Mouse (Mus musculus) thymus, postnatal 14 days (tissue): ENCODE data around the gene Pus1.

Source experiments
- DNase-seq: peaks from one replicate; pipeline ENCODE4 v3.0.0; 2021

Pus1 gene

DNA sequence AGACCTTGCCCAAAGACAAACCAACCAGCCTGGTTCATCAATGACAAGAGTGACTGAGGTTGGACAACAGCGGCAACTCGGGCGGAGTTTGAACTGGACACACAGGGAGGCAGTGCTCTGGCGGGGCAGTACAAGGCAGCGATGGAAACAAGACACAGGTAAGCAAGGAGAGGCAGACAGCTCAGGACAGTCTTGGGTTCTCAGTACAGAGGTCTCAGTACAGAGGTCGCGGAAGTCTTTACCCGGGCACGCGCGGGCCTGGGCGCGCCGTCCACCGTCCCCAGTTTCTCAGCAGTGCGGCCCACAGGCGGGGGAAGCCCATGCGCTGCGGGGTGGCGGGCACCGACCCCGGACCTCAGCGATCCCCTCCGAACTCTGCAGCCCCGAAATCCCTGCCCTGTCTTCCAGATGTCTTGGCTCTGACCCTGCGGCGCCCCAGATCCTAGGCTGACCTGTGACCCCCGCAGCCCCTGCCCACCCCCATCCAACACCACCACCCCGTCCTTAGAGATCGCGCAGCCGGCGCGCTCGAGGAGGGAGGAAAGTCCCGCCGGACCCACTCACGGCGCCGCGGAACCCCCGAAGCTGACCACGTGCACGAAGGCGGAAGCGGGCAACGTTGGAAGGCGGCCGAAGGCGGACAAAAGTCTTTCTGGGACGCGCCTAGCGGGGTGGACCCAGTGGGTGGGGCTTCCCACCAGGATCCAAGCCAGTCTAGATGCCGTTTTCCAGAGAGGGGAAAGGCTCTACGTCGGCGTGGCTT, at the start of gene Pus1:
Pus1 (minus strand) TSS at position 662 of the 763 bp plus-strand sequence.
- DNase-seq = peak; percentile 87

DNA sequence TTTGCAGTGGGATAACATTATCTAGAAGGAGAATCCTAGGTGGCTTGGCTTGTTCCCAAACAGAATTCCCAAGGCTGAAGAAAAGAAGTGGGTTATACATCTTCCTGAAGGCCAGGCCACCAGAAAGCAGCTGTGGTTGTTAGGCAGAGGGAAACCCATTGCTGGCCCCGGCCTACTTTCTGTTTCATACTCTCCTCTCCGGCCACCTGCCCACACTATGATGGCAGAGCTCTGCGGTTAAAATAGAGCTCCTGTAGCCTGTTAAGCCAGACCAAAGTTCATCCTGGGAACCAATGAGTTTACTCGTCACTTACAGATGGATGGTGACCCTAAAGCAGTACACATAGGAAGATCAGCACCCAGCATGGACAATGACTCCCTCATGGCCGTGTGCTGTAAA, 47.1 kb upstream of the Pus1 start:
- DNase-seq = no peak

DNA sequence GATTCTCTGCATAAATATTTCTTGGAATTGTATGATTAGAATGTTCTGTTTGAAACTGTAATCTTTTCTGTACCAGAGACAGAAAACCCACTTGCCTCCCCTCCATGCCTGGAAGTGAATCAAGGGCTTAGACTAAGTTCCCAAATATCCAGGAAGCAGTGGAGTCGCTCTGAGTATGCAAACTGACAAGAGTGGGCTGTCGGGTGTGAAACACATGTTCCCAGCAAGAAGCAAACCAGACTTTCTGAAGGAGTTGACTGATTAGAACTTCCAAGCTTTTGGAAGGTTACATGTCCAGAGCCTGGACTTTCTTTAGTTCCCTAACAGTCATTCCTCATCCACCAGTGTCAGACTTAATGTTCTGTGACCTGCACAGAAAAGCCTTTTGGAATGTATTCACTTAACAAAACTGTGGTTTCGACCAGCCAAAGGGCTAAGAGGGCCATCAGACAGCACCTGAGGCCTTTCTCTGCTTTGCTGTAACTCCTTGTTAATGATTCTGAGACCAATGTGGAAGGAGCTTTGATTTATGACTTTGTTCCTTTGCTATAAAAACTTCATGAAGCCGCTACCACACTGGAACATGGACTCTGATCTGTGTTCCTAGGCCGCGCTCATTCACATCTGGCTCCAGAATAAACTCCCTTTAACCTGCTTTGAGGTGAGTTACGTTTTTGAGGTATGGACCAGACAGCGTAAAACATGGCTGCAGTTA, 46.5 kb upstream of the Pus1 start:
- DNase-seq = no peak

DNA sequence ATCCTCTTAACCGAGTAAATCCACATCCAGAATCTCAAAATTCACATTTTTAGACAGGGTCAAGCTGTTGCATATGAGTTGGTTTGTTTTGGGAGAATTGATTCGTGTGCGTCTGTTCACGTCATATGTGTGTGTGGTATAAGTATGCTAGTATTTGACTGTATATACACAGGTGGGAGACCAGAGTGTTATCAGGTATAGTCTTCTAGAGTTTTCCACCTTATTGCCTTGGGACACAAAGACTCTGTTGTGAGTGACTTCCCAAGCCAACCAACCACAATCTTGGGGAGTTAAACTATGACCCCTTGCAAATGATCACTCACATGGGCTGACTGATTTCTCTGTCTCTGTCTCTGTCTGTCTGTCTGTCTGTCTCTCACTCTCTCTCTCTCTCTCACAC, 44.0 kb upstream of the Pus1 start:
- no peak for DNase-seq

DNA sequence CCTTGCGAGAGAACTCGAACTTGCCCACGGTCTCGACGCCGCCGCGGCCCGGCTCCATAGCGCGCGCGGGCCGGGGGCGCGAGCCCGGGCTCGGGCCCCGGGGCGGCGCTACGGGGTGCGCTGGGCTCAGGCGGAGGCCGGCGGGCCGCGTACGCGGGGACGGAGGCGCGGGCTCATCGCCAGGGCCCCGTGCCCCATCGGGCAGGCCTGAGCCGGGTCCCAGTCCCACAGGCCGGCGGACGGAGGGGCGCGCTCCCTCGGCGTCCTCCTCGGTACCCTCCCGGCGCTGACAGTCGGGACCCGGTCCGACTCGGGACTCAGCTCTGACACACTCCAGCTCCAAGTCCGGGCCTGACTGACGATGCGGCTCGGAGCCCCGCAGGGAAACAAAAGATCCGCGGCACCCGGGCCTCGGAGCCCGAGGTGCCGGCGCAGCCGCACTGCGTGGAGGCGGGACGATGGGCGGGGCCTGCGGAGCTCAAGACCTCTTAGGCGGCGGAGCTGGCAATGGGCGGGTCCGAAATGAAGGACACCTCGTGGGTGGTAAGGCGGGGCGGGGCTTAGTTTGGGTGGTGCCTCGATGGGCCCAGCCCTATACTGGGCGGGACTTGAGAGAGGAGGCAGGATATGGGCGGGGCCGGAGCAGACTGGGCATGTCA, 29.3 kb upstream of the Pus1 start, which contains the start of gene Ulk1:
Ulk1 (minus strand) TSS at position 431 of the 659 bp plus-strand sequence.
- peak; percentile 100 for DNase-seq

DNA sequence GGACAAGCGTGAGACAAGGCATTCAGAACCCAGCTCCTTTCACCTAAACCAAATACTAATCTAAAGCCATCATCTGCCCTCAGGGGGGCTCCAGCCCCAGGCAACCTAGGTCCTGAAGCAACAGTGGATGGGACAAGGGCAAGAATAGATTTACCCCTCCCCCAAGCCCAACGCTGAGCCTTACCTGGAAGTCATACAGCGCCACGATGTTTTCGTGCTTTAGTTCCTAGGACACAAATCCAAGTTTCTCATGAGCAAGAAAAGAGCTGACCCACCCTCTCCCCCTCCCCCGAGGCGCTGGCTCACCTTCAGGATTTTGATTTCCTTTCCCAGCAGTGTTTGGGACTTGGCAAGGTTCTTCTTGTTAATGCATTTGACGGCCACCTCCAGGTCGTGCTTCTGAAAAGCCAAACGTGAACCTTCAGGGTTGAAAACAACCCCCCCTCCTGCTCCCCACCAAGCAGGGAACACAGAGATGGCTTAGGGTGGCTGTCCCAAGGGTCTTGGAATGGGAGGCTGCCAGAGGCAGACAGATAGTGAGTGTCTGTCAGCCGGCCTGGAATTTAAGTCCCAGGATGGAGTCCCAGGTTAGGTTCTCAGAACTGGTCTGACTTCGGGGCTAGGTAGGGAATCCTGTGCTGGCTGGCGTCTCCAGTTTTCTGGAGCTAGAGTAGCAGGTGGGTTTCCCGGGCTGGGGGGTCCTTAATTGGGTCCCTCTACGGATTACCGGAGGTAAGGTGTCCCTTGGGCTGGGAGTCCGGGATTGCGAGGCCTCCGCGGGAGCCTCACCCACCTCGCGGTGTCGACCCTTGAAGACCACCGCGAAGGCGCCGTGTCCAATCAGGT, 28.6 kb upstream of the Pus1 start:
- DNase-seq = peak; percentile 48

DNA sequence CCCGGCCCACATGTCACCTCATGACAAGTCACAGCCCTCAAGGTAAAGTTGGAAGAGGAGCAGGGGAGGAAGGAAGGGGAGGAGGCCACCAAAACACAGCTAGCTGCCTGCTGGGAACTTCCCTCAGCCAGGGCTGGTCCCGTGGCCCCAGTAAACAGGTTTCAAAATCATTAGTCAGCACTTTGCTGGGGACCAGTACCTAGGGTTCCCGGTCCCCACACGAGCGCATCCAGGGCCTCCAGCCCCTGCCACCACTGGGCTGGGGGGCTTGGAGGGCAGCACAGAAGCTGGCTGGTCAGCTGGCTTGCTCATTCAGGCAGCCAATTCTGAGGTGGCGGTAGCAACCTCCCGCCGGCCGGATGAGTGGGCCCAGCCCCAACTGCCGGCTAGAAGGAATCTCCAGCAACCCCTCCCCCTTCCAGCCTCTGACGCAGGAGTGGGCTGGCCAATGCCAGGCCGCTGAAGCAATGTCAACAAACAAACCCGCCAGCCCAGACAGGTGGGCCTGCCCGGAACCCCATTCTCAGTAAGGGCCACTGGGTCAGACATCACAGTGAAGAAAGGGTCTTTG, 27.7 kb upstream of the Pus1 start:
- peak; percentile 71 for DNase-seq

DNA sequence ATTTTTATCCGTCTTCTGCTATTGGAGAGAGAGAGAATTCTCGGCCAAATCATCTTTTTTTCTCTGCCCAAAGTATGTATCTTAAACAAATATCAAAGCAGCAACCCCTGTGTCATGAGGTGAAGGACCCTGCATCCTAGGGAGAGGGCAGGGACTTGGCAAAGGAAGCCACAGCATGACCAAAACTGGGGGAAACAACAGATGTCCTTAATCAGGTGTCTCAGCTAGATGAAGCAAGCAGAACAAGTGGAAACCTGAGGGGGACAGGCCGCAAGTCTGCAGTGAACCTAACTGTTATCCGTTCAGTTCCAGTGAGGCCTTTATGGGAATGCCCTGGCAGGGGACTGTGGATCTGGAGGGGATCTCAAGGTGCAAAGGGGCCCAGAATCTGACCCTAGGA, 27.0 kb upstream of the Pus1 start:
- no peak for DNase-seq

DNA sequence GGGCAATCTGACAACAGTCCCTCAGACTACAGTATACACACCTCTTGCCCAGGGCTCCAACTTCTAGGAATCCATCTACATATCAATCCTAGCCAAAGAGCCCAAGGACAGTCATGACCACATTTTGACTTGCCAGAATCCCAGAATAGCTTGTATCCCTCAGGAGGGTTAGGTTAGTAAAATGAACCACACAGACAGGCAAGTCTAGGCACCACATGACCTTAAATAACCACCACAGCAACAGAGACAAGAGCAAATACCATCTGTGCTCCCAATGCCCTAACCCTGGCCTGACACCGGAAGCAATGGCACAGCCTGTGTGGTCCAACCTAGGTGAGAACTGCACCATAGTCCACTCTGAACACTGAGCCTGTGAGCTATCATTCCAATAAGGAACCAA, 26.2 kb upstream of the Pus1 start:
- DNase-seq = no peak

DNA sequence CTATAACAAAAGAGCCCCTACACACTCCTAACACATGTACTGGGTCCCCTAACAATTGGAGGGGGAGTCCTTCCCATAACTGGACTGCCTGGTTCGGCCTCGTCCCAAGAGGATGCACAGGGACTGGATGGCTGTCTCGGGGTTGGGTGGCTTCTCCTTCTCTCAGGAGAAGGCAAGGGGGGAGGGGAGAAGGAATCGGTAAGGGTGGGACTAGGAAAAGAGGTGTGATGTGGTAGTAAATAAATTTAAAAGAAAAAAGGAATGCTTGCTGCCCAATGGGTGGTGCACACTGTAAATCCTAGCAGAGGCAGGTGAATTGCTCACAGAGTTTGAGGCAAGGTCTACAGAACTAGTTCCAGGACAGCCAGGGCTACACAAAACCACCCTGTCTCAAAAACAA, 25.7 kb upstream of the Pus1 start:
- DNase-seq = no peak

DNA sequence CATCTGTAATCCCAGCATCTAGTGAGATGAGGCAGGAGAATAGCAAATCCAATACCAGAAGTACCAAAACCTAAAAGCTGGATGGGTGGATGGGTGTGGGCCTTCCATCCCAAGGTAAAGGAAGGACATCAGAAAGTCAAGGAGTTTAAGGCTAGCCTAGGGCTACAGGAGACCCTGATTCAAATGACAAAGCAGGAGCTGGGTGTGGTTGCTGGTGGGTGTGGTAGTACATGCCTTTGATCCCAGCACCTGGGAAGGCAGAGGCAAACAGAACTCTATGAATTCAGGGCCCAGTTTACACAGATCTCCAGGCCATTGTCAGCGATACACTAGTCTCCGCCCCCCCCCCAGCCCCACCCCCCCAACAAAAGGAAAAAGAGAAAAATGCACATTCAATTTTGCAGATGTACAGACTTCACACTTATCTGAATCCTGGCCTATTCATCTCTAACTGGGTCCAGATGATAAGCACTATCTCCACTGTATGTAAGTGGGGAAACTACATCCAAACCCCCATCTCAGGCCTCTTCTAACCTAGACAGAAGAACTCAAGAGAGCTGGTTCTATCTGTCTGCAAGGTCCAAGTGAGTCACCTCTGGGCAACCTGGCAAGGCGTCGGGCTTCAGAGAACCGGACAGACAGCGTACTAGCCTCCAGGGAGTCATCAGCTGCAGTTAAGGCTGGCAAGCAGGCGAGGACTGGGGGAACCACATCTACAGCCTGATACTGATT, 23.7 kb upstream of the Pus1 start:
- DNase-seq = no peak

DNA sequence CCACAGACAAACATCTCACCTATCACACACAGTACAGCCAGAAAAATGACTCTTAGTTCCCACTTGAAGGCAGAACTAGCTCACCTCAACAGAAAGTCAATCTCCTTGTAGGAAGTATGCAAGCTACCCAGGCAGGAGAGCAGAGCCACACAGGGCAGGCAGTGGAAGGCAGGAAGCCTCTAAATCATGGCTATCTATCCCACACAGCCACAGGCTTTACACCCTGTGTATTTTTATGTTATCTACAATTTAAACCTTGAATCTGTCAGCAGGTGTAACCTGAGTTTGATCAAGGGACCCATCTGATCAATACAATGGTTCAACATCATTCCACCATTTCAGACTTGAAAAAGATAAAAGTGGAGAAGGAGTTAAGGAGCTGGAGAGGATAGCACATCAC, 22.4 kb upstream of the Pus1 start:
- no peak for DNase-seq

DNA sequence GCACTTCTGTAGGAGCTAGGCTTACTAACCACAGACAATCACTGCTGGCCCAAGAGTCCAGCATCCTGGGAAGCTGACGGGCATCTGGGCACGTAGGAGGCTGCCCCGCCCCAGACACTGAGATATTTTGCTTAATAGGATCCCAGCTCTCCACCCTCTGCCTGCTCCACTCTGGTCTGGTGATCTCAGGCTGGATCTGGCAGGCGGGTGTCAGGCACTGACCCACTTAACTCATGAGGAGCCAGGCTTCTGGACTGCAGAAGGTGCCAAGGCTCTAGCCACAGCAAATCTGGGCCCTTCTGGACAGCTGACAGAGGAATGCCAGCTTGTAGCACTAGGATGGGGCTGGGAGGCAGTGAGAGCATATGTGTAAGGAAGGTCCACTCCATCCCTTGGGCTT, 21.7 kb upstream of the Pus1 start:
- DNase-seq = no peak

DNA sequence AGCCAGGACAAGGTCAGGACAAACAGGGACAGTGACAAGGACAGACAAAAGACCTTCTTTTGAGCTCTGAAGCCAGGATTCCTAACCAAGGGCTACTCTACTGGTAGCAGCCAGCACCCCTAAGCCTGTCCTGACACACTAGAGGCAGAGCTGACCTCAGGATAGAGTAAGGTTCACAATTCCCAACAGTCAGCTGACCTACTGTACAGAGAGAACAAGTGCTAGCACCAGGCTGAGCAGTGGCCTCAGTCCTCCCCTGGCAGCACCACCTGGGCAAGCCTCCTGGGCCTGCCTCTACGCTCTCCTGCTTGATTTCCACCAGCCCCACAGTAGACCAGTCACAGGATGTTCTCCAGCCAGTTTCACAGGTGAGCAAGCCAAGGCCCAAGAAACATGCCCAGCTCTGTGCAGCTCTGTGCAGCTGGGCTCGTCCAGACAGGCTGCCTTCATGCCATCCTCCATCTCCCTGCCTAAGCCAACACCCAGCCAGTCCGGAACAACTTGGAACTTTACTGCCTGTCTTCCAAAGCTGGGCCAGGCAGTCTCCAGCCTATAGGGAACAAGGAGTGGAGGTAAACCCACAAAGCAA, 20.7 kb upstream of the Pus1 start:
- no peak for DNase-seq

DNA sequence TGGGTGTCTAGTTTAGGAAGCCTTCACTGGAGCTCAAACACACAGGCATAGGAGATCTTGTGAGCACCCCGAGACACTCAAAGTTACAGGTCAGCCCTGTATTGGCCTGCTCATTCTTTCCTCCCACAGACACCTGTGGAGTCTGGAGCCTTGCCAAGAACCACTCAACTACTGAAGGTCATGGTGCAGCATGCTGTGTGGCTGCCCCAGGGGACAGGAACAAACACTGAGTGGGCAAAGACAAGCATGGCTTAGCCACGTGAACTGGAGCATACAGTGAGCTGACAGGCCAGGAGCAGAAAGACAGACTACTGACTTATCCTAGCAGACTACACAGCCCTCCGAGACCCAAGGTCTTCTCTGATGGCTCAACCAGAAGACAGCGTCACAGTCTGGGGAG, 17.2 kb upstream of the Pus1 start:
- DNase-seq = no peak

DNA sequence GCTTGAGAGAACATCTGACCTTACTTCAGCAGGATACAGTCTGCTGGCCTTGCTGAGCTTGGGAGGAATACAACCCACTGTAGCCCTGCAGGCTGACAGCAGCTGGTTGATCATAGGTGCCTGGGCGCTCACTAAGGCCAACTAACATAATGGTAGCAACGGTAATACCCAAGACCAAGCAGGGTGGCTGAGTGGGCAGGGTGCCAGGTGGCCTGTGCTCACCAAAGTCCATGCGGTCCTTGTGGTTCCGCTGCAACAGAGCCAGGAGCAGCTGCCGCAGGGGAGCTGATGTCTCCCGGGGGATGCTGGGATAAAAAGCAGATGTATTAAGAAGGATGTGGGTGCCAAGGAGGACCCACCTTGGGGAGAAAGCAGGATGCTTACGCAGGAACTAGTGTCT, 13.9 kb upstream of the Pus1 start:
- no peak for DNase-seq

DNA sequence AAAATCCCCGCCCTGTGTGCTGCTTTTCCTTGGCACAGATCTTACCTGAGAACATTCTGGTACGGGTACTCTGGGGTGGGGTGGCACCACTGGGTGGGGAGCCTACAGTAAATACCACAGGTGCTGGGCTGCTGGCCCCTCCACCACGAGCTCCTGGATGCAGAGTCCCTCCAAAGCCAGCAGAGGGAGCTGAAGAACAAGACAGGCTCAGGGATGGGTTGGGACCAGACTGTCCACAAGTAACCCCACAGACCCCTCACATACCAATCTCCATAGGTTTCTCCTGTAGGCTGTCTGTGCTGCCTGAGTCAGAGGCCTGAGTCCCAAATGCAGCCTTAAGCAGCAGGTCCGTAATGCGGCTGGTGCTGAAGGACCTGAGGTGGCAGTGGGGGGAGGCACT, 8.2 kb upstream of the Pus1 start:
- peak; percentile 58 for DNase-seq

DNA sequence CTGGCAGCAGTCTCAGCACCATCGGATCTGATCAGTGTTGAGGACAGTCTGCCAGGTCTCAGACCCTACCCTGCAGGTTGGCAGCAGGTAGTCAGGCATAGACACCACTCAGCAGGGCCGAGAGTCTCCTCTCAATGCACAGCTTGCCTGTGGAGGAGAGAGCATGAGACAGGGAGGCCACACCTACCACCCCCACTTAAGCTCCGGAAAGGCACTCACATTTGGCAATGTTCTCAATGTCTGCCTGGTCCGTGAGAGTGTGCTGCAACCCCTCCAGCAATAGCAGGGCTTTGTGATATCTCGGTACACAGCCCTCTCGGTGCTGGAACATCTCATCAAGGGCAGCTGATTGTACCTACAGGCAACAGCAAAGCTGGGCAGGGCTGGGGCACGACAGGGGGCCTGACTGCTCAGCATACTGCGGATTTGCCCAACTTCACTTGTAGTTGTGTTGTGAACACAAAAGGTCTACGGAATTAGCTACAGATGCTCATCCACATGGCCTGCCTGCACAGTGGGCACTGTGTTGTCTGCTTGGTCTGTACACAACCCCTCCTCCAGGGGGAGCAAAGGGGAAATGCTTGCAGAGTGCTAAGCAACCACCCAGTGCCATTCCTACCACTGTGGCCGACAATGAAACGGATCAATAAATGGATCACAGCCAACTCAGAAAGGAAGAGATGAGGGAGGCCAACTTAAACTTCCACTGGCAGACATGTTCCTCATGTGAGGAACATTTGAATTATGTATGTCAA, 5.8 kb upstream of the Pus1 start:
- DNase-seq = peak; percentile 23

DNA sequence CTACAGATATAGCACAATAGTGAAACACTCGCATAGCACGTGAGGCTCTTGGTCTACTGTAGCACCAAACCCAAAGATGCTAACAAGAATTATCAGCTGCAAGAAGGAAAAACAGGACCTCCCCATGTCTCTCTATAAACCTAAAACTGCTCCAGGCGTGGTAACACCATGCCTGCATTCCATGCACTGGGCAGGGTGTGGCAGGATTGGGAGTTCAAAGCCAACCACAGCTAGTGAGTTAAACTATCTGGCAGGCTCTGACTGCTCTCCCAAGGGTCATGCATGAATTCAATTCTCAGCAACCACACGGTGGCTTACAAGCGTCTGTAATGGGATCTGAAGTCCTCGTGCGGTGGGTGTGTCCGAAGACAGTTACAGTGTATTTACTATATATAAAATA, 2.7 kb upstream of the Pus1 start:
- DNase-seq = no peak

DNA sequence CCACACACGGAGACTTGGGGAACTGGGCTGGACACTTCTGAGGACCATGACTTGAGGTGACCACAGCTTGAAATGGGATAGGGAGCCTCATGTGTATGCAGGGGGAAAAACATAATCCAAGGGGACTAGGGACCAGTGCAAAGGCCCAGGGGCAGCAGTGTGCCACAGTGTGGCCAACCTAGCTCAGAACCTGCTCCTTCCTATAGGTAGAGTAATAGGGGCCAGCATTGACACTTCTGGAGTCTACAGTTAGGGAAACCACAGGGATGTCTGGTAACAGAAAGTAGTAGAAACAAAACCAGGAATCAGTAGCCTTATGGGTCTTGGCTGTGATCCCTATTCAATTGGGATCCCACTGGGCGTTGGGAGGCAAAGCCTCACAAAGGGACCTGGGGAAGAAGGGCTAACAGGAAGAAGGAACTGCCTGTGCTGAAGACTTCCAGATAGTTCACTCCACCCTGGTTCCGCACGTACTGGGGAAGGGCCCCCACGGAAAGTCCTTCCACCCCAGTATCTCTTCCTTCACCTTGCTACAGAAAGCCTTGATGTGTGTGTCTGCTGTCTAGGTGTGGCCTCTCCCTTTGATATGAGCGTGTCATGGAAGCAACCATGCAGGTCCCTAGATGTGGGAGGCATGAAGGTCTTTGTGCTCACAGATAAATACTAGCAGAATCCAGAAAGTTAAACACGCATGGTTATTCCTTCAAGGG, 1.2 kb upstream of the Pus1 start:
- DNase-seq = no peak
